Mouse (Mus musculus) erythroblast, embryonic 14.5 days (primary cell): ENCODE results near the gene Lipc.

Experiments
- GATA1 ChIP-seq: IDR thresholded peaks from 2 replicates; pipeline ENCODE4 v1.6.1; 2012; ENCODE audit warnings: low read length, inconsistent platforms, mixed read lengths
- TAL1 ChIP-seq: IDR thresholded peaks from 3 replicates; pipeline ENCODE4 v1.6.1; 2012; ENCODE audit warnings: low read length, inconsistent platforms, mixed read lengths

DNA sequence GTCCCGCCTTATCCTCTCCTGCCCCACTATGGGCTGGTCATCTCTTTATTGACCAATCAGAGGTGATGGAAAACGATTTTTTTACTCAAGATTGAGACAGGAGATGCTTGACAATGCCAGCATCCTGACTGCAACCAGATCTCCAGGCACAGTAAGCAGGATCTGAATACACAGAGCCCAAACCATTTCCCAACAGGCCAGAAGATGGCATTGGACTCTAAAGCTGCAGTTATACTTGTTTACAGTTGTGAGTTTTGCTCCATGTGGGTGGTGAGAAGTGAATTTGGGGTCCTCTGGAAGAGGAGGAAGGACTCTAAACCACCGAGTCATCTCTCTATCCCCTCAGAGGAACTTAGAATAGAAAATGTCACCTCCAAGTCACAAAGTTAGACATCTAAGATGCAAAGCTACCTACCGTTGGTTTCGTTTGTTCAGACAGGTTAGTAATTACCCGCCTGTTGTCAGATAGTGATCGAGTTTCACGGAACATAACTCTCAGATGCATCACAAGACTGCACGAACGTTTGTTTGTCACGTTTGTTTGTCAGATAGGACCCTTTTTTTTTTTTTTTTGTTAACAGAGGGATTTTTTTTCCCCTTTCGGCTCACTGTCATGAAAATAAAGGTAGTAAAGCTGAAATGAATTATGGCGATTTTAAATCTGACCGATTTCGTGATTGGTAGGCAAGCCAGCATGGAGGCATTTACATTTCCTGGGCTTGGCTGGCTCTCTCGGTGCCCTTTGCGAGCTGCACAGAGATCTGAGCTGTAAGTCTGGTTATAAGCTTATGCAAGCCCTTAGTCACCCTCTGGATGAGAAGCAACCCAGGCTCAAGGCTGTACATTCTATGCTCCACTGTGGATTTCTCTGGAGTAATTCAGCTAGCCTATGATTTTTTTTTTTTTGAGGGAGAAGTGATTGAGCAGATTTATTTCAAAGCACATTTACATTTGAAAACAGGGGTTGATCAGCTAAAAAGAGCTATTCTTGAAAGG is 14.3 kb upstream of the Lipc start:
- TF ChIP-seq GATA1 = no peak
- no peak for TF ChIP-seq TAL1
